Mouse (Mus musculus): ENCODE results near the gene Kremen1. TPM values are rescaled to one million over a fixed set of nuclear protein-coding genes. Genes with fewer than 3 reads are reported as not detected.
A peak's percentile ranks its signal among the peaks of the same experiment; 100 is the strongest.

Gene Kremen1
- polyA plus RNA-seq (2012; rRNA removed) = 170 and 197 TPM in 2 replicates

GRCm38 (mm10) chr11:5261508-5262392 is at the start of gene Kremen1:
Gene Kremen1, minus strand, starts transcription at chr11:5261558.
- Histone ChIP-seq H3K4me3 (ENCODE audit: control insufficient read depth, insufficient read depth, low read length) (peak within 1 kb of the TSS; percentile 98), H3K36me3 (ENCODE audit: control insufficient read depth, insufficient read depth, low read length) (no peaks in the 10 kb centered on the region), H3K27ac (ENCODE audit: control insufficient read depth, insufficient read depth, low read length) (peak within 1 kb of the TSS; percentile 93), H3K27me3 (ENCODE audit: control insufficient read depth, insufficient read depth, low read length) (no peaks in the 10 kb centered on the region), H3K4me1 (replicated peaks; ENCODE audit: control insufficient read depth, insufficient read depth, low read length) (peaks cover 24% of the 10 kb centered on the region)
- peak; percentile 94 for DNase-seq
- WGBS = 3% methylated on average over 75 of the region's 80 CpGs
- TF ChIP-seq CTCF (IDR thresholded peaks at IDR 0.05; ENCODE audit: borderline replicate concordance, control insufficient read depth, extremely low read depth, insufficient read depth, low read length, poor library complexity) = 0 out of 2 replicates have a peak, but pooled peaks have one; percentile 39
- TF ChIP-seq POLR2A (IDR thresholded peaks at IDR 0.05; ENCODE audit: control insufficient read depth, extremely low read depth, insufficient read depth, low read length, poor library complexity) = peak; percentile 71

- no peaks in the 10 kb centered on the region for H3K27me3 ChIP-seq (ENCODE audit: control insufficient read depth, insufficient read depth, low read length)
- H3K27ac ChIP-seq (ENCODE audit: control insufficient read depth, insufficient read depth, low read length) = no peak overlapping the region
- no peak overlapping the region for H3K4me3 ChIP-seq (ENCODE audit: control insufficient read depth, insufficient read depth, low read length)
- no peaks in the 10 kb centered on the region for H3K36me3 ChIP-seq (ENCODE audit: control insufficient read depth, insufficient read depth, low read length)
- 97% methylated on average over 13 of the region's 13 CpGs for WGBS
- no peak for DNase-seq
- no peaks in the 10 kb centered on the region for H3K4me1 ChIP-seq (replicated peaks; ENCODE audit: control insufficient read depth, insufficient read depth, low read length)
- TF ChIP-seq CTCF (IDR thresholded peaks at IDR 0.05; ENCODE audit: borderline replicate concordance, control insufficient read depth, extremely low read depth, insufficient read depth, low read length, poor library complexity) (no peak), POLR2A (IDR thresholded peaks at IDR 0.05; ENCODE audit: control insufficient read depth, extremely low read depth, insufficient read depth, low read length, poor library complexity) (no peak)
Observed at GRCm38 (mm10) chr11:5307024-5307905, 45.9 kb upstream of the Kremen1 start.

GRCm38 (mm10) chr11:5306017-5306416 is 44.7 kb upstream of the Kremen1 start:
- H3K27ac ChIP-seq (ENCODE audit: control insufficient read depth, insufficient read depth, low read length) = no peak overlapping the region
- no peak for TF ChIP-seq CTCF (IDR thresholded peaks at IDR 0.05; ENCODE audit: borderline replicate concordance, control insufficient read depth, extremely low read depth, insufficient read depth, low read length, poor library complexity)
- TF ChIP-seq POLR2A (IDR thresholded peaks at IDR 0.05; ENCODE audit: control insufficient read depth, extremely low read depth, insufficient read depth, low read length, poor library complexity) = no peak
- H3K4me1 ChIP-seq (replicated peaks; ENCODE audit: control insufficient read depth, insufficient read depth, low read length) = 0 out of 2 replicates have a peak, but pooled peaks cover 3% of the 10 kb centered on the region
- H3K27me3 ChIP-seq (ENCODE audit: control insufficient read depth, insufficient read depth, low read length) = no peaks in the 10 kb centered on the region
- no peaks in the 10 kb centered on the region for H3K36me3 ChIP-seq (ENCODE audit: control insufficient read depth, insufficient read depth, low read length)
- no peak for DNase-seq
- no peak overlapping the region for H3K4me3 ChIP-seq (ENCODE audit: control insufficient read depth, insufficient read depth, low read length)

- TF ChIP-seq CTCF (IDR thresholded peaks at IDR 0.05; ENCODE audit: borderline replicate concordance, control insufficient read depth, extremely low read depth, insufficient read depth, low read length, poor library complexity) (no peak), POLR2A (IDR thresholded peaks at IDR 0.05; ENCODE audit: control insufficient read depth, extremely low read depth, insufficient read depth, low read length, poor library complexity) (no peak)
- Histone ChIP-seq H3K4me3 (ENCODE audit: control insufficient read depth, insufficient read depth, low read length) (no peak overlapping the region), H3K27ac (ENCODE audit: control insufficient read depth, insufficient read depth, low read length) (no peak overlapping the region), H3K4me1 (replicated peaks; ENCODE audit: control insufficient read depth, insufficient read depth, low read length) (0 out of 2 replicates have a peak, but pooled peaks cover 3% of the 10 kb centered on the region), H3K27me3 (ENCODE audit: control insufficient read depth, insufficient read depth, low read length) (no peaks in the 10 kb centered on the region), H3K36me3 (ENCODE audit: control insufficient read depth, insufficient read depth, low read length) (no peaks in the 10 kb centered on the region)
- DNase-seq = no peak
Observed at GRCm38 (mm10) chr11:5304526-5304925, 43.2 kb upstream of the Kremen1 start.

GRCm38 (mm10) chr11:5298007-5298372 is 36.6 kb upstream of the Kremen1 start:
- Histone ChIP-seq H3K4me3 (ENCODE audit: control insufficient read depth, insufficient read depth, low read length) (no peak overlapping the region), H3K36me3 (ENCODE audit: control insufficient read depth, insufficient read depth, low read length) (no peaks in the 10 kb centered on the region), H3K27ac (ENCODE audit: control insufficient read depth, insufficient read depth, low read length) (no peak overlapping the region; the same call in 1 of the 2 replicates), H3K4me1 (replicated peaks; ENCODE audit: control insufficient read depth, insufficient read depth, low read length) (peaks cover 30% of the 10 kb centered on the region), H3K27me3 (ENCODE audit: control insufficient read depth, insufficient read depth, low read length) (no peaks in the 10 kb centered on the region)
- no peak for DNase-seq
- WGBS = 69% methylated on average over 1 of the region's 1 CpGs
- no peak for TF ChIP-seq POLR2A (IDR thresholded peaks at IDR 0.05; ENCODE audit: control insufficient read depth, extremely low read depth, insufficient read depth, low read length, poor library complexity)
- TF ChIP-seq CTCF (IDR thresholded peaks at IDR 0.05; ENCODE audit: borderline replicate concordance, control insufficient read depth, extremely low read depth, insufficient read depth, low read length, poor library complexity) = no peak
